Mouse (Mus musculus): ENCODE measurements around the gene Prep.

GRCm38 (mm10) chr10:45019849-45020248, 47.2 kb upstream of the Prep start:
- TF ChIP-seq CTCF (IDR thresholded peaks at IDR 0.05; ENCODE audit: control insufficient read depth, insufficient read depth, low read length) (no peak), POLR2A (IDR thresholded peaks at IDR 0.05; ENCODE audit: borderline replicate concordance, control insufficient read depth, low read depth, low read length) (no peak)

All from bone marrow, adult 2 months (tissue).